Mouse (Mus musculus) cerebellum, postnatal 14 days (tissue): ENCODE data around the gene Gm33543.
A peak's percentile ranks its signal among the peaks of the same experiment; 100 is the strongest.

Experiments used
- DNase-seq, 2 experiments: peaks; one replicate each; pipeline ENCODE4 v3.0.0; 2021; ENCODE audit warnings: mixed read lengths in 2 of 2

Gene Gm33543

GRCm38 (mm10) chr10:95836530-95837264 lies 6.0 kb downstream of the Gm33543 start:
- no peak for DNase-seq

GRCm38 (mm10) chr10:95830891-95831290 lies 11.8 kb downstream of the Gm33543 start:
- no peak for DNase-seq

GRCm38 (mm10) chr10:95829471-95829870 lies 13.3 kb downstream of the Gm33543 start:
- DNase-seq: no peak

- DNase-seq: peak; percentile 55 to 71
Observed at GRCm38 (mm10) chr10:95828374-95828773, 14.4 kb downstream of the Gm33543 start.

GRCm38 (mm10) chr10:95825651-95826050 lies 17.1 kb downstream of the Gm33543 start:
- no peak for DNase-seq

- no peak for DNase-seq
Observed at GRCm38 (mm10) chr10:95818506-95818905, 24.2 kb downstream of the Gm33543 start.

- DNase-seq: peak; percentile 20 to 22
Observed at GRCm38 (mm10) chr10:95817419-95818161, 25.1 kb downstream of the Gm33543 start.

GRCm38 (mm10) chr10:95814351-95814750 lies 28.4 kb downstream of the Gm33543 start:
- no peak for DNase-seq

- DNase-seq: no peak
Observed at GRCm38 (mm10) chr10:95811869-95812268, 30.9 kb downstream of the Gm33543 start.

- peak; percentile 36 to 63 for DNase-seq
Observed at GRCm38 (mm10) chr10:95801443-95801811, 41.3 kb downstream of the Gm33543 start.

GRCm38 (mm10) chr10:95800693-95801442 lies 41.9 kb downstream of the Gm33543 start:
- DNase-seq: peak; percentile 8 to 10

GRCm38 (mm10) chr10:95797645-95798395 lies 44.9 kb downstream of the Gm33543 start:
- DNase-seq: no peak

- DNase-seq: no peak
Observed at GRCm38 (mm10) chr10:95795500-95795899, 47.2 kb downstream of the Gm33543 start.

- DNase-seq: no peak
Observed at GRCm38 (mm10) chr10:95794706-95795105, 48.0 kb downstream of the Gm33543 start.

- DNase-seq: no peak
Observed at GRCm38 (mm10) chr10:95791427-95791804, 51.3 kb downstream of the Gm33543 start.

- peak; percentile 40 to 55 for DNase-seq
Observed at GRCm38 (mm10) chr10:95790771-95791426, 51.8 kb downstream of the Gm33543 start.

- DNase-seq: no peak
Observed at GRCm38 (mm10) chr10:95787176-95787575, 55.6 kb downstream of the Gm33543 start.

GRCm38 (mm10) chr10:95784837-95785236 lies 57.9 kb downstream of the Gm33543 start:
- no peak for DNase-seq

- peak in 1 of 2 experiments; percentile 16 for DNase-seq
Observed at GRCm38 (mm10) chr10:95780881-95781600, 61.7 kb downstream of the Gm33543 start.

GRCm38 (mm10) chr10:95779801-95780385 lies 62.8 kb downstream of the Gm33543 start:
- no peak for DNase-seq

- DNase-seq: no peak
Observed at GRCm38 (mm10) chr10:95778622-95779021, 64.1 kb downstream of the Gm33543 start.
